Mouse (Mus musculus) bone marrow macrophage, adult 2 months (primary cell): ENCODE data around the gene Taf8.

ENCODE experiments used
- CTCF ChIP-seq: IDR thresholded peaks from 2 replicates; pipeline ENCODE4 v1.5.1; 2012; ENCODE audit warnings: low read depth, mild to moderate bottlenecking, low read length, moderate library complexity
- POLR2A ChIP-seq: IDR thresholded peaks from 2 replicates; pipeline ENCODE4 v1.6.1; 2012; ENCODE audit warnings: mild to moderate bottlenecking, low read depth, low read length, borderline replicate concordance

DNA sequence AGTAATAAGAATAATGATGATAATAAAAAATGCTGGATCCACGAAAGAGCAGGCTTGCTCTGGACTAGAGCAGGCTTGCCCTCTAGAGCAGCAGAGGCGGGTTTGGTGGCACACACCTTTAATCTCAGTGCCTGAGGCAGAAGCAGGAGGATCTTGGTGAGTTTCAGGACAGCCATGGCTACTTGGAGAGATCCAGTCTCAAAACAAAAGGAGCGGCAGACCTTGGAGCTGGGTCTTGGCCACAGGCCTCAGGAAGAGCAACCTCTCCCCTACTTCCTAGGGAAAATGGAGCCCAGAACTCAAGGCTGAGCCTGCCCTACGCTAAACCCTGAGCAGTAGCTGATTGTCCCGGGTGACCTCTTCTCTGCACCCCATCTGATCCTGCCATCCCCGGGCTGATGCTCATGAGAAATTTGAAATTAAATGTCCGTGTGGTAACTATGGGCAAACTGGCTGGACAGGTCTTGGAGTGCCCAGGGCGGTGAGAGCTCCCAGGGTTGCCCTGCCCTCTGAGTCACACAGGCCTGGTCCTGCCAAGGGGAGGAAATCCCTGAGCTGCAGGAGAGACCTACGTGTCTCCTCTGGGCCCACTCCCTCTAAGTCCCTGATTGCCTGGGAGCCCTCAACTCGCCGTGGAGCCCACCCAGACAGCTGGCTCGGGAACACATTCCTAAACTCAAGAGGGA, 51.1 kb downstream of the Taf8 start:
- TF ChIP-seq POLR2A (no peak), CTCF (no peak)
